Mouse (Mus musculus) right cerebral cortex, adult 18-20 months (tissue): ENCODE results near the gene Olfr585.

Experiments
- DNase-seq: peaks from one replicate; pipeline ENCODE4 v3.0.0; 2022; ENCODE audit warnings: mixed read lengths

Olfr585 gene

DNA sequence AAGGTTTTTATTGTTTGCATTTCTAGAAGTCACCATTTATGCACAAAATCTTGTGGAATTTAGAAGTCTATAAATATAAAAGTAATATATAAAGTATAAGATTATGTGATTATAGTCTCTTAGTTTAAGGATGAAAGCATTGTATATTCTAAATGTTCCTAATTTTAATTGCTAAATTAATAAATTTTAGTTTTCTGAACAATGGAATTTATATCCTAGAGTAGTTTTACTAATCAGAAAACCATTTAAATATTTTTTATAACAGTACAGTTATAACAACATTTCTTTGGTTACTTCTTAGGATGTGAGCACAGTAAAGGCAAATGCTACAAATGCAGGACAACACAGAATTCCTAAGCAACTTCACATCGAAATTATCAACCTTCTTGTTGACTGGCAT is at the start of gene Olfr585:
TSS of gene Olfr585 (plus strand) at position 301 of the 400 bp plus-strand sequence.
- DNase-seq: no peak

DNA sequence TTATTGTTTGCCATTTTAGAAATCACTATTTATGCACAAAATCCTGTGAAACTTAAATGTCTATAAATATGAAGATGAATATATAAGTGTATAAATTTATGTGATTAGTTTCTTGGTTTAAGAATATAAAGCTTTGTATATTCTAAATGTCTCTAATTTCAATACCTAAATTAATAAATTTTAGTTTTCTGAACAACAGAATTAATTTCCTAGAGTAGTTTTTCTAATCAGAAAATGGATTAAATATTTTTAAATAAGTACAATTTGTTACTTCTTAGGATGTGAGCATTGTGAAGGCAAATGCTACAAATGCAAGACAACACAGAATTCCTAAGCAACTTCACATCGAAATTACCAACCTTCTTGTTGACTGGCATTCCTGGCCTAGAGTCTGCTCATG is 46.5 kb upstream of the Olfr585 start, which contains the start of gene Olfr583:
TSS of gene Olfr583 (plus strand) at position 301 of the 400 bp plus-strand sequence.
- DNase-seq: no peak

DNA sequence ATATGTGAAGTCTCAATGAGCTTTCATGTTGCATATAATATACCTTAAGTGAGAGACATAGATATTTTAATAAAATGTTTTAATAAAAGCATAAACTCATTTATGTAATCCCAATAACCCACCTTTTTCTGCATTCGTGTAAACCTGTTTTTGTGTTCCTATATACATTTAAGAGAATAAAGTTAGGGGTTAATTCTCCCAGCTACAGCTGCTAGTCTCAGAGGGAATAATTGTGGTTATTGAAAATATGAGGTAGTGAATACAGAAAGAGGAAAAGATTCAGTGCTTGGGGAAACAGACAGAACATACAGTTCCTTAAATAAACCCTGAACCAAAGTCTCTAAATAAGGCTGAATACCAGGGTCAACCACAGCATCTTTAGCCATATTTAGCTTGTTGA is 15.9 kb upstream of the Olfr585 start, which contains the start of gene Olfr584:
TSS of gene Olfr584 (plus strand) at position 301 of the 400 bp plus-strand sequence.
- no peak for DNase-seq

DNA sequence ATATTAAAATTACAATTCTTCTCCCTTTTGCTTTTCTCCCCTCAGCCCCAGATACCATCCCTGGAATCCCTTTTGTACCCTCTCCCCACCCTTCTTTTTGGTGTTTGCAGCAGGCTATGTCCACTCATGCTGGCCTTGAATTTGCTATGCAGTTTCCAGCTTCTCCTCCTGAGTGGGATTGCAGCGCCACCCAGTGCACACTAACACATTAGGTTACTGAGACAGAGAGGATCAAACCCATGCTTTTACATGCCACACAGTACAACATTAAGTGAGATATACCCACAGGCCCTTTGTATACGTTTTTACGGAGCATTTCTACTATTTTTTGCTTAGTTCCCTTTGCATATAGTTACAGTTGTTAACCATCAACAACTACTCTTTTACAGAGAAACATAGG is 21.9 kb downstream of the Olfr585 start:
- DNase-seq: no peak

DNA sequence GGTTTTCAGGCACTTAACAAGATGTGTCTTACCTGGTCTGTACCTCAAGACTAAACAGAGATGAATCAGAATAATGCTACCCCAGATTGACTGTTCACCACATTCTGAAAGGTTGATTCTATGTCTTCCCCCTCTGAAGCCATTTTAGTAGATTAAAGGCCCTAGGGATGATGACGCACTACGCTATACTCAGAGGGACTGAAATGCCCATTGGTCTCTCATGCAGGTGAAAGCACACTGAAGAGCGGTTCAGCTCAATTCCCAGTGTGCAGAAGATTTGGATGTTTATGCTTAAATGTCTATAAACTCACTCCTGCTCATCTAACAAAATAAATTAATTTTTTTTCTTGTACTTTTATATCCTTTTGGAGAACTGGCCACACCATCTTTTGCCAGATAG is 28.0 kb downstream of the Olfr585 start, which contains the start of gene Olfr586:
TSS of gene Olfr586 (minus strand) at position 101 of the 400 bp plus-strand sequence.
- no peak for DNase-seq

DNA sequence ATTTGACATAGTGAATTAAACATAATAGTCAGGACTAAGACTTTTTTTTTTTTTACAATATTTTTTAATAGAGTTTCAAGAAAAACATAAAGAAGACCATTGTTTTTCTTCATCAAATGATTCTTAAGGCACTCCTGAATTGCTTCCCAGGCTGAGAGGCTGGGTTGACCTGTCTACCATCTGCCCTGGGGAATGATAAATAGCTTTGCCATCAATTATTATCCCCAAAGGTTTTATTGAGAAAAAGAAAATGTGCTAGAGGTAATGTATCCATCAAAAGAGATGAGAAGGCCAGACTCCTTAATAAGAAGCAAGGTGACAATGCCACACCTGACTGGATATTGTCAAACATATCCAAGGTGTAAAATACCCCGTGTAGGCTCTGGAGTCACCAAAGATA is 43.1 kb downstream of the Olfr585 start, which contains the start of gene Olfr588-ps1:
TSS of gene Olfr588-ps1 (plus strand) at position 301 of the 400 bp plus-strand sequence.
- DNase-seq: no peak
